Mouse (Mus musculus): ENCODE measurements around the gene Dctn2. TPM values are rescaled to one million over a fixed set of nuclear protein-coding genes. Genes with fewer than 3 reads are reported as not detected.
A peak's percentile ranks its signal among the peaks of the same experiment; 100 is the strongest.
"Not testable (repeated sequence)": the region's sequence is repeated elsewhere in the genome, so short reads cannot be mapped to it uniquely, and the experiment has no call there.

Dctn2 gene
- polyA plus RNA-seq, 1 experiment from 2014 or later, result 135 TPM

DNA sequence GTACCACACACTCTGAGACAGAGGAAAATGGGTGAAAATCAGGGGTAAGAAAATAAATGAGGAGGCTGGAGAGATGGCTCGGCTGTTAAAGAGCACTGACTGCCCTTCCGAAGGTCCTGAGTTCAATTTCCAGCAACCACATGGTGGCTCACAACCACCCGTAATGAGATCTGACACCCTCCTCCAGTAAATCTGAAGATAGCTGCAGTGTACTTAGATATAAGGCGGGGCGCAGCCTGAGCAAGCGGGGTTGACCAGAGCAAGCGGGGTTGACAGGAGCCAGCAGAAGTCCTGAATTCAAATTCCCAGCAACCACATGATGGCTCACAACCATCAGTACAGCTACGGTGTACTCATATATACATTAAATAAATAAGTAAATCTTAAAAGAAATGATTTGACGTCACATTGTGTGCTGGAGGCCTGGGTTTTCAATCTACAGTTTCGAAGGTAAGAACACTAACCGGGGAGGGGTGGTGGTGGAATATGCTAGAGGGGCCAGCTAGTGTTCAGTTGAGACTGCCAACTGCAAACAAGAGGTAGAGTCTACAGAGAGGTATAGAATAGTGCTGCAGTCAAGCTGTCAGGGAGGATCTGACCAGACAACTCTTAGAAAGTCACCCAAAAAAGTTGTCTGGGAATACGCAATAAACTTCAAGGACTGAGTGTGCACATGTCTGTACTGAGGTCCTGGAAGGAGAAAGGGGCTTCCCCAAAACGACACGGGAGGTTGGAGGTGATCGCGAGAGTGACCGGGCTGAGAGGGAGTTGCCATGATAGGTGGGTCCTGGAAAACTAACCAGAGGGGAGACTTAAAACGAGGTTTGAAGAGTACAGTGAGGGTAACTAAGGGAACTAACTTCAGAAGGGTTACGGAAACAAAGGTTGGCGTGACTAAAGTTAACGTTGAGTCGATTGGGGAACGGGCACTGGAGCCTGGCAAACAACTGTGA lies 44.6 kb downstream of the Dctn2 start:
- Histone ChIP-seq H3K27ac (ENCODE audit: low read depth, low read length) (peak overlapping the region; percentile 62), H3K9me3 (replicated peaks; ENCODE audit: control insufficient read depth, low read length) (no peaks in the 10 kb centered on the region), H3K4me3 (ENCODE audit: low read depth, low read length) (peak overlapping the region; percentile 94), H3K4me1 (ENCODE audit: control insufficient read depth, insufficient read depth, low read length) (peaks cover 6% of the 10 kb centered on the region), H3K4me2 (peak overlapping the region; percentile 79), H3K27me3 (ENCODE audit: control insufficient read depth, insufficient read depth, low read length) (no peaks in the 10 kb centered on the region), H3K9ac (ENCODE audit: low read depth, low read length) (peak overlapping the region; percentile 87), H3K36me3 (ENCODE audit: control insufficient read depth, insufficient read depth, low read length) (peaks cover 20% of the 10 kb centered on the region)
- WGBS (ENCODE audit: insufficient replicate concordance), result 29% methylated on average over 23 of the region's 23 CpGs
- 0 out of 2 replicates have a peak, but pooled peaks have one; percentile 40 for ATAC-seq (replicated peaks; ENCODE audit: insufficient number of reproducible peaks, low FRiP score, low TSS enrichment)

DNA sequence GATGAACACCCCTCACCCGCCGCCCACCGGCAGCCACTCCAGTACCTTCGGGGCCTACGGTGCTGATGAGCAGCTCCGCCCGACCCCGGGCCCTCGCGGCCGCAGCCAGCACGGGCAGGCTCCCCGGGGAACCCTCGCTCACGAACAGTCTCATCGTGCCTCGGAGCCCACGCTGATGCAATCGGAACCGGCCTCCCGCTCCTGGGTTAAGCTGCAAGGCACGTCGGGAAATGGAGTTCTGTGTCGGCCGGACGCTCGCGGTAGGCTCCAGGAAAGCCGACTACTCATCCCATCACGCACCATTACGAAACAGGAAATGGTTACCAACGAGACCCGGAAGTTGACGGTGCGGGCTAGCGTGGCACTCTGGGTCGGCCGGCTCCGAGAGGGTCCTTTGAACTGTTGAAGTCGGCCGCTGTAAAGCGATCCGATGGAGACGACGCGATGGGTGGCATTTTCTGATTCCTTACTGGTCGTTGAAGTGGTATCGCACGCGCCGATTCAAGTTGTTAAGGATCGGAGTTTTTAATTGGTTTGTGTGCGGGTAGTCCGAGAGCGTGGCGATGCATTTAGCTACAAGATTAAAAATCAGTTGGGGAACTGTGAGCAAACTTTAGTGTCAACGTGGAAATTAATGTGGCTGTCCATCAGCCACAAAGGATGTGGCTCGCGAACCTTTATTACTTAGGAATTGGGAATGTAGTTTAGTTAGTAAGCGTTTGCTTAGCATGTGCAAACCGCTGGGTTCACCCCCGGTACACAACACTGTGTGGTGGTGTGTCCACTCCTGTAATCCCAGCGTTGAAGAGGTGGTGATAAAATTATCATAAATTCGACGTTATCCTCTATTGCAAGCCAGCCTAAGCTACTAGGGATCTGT lies 45.5 kb downstream of the Dctn2 start, which contains the start of gene Mars:
Mars (minus strand) TSS at position 311 of the 880 bp plus-strand sequence.
- Histone ChIP-seq H3K27me3 (ENCODE audit: control insufficient read depth, insufficient read depth, low read length) (no peaks in the 10 kb centered on the region), H3K4me1 (ENCODE audit: control insufficient read depth, insufficient read depth, low read length) (peaks cover 6% of the 10 kb centered on the region), H3K27ac (ENCODE audit: low read depth, low read length) (peak within 1 kb of the TSS; percentile 62), H3K4me3 (ENCODE audit: low read depth, low read length) (peak within 1 kb of the TSS; percentile 94), H3K4me2 (peak within 1 kb of the TSS; percentile 79), H3K9ac (ENCODE audit: low read depth, low read length) (peak within 1 kb of the TSS; percentile 87), H3K36me3 (ENCODE audit: control insufficient read depth, insufficient read depth, low read length) (peaks cover 15% of the 10 kb centered on the region), H3K9me3 (replicated peaks; ENCODE audit: control insufficient read depth, low read length) (no peaks in the 10 kb centered on the region)
- WGBS (ENCODE audit: insufficient replicate concordance), result under 1% methylated on average over 65 of the region's 65 CpGs
- ATAC-seq (replicated peaks; ENCODE audit: insufficient number of reproducible peaks, low FRiP score, low TSS enrichment), result peak; percentile 92

DNA sequence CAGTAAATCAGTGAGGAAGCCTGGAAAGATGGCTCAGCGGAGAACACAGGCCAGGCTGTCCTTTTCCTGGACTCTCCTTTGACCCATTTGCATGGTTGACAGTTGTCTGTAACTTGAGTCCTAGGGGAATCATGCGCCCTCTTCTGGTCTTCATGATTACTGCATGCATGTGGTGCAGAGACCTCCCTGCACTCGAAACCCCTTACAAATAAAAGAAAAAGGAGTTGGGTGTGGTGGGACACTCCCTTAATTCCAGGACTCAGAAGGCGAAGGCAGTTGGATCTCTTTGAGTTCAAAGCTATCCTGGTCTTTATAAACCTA lies 46.1 kb downstream of the Dctn2 start:
- H3K4me3 ChIP-seq (ENCODE audit: low read depth, low read length), result peak overlapping the region; percentile 94
- no peaks in the 10 kb centered on the region for H3K9me3 ChIP-seq (replicated peaks; ENCODE audit: control insufficient read depth, low read length)
- H3K4me1 ChIP-seq (ENCODE audit: control insufficient read depth, insufficient read depth, low read length), result peaks cover 6% of the 10 kb centered on the region
- H3K27ac ChIP-seq (ENCODE audit: low read depth, low read length), result peak overlapping the region; percentile 43; the same call in 1 of the 2 replicates
- H3K4me2 ChIP-seq, result peak overlapping the region; percentile 79
- peaks cover 15% of the 10 kb centered on the region for H3K36me3 ChIP-seq (ENCODE audit: control insufficient read depth, insufficient read depth, low read length)
- H3K9ac ChIP-seq (ENCODE audit: low read depth, low read length), result peak overlapping the region; percentile 69; the same call in 1 of the 2 replicates
- no peaks in the 10 kb centered on the region for H3K27me3 ChIP-seq (ENCODE audit: control insufficient read depth, insufficient read depth, low read length)
- peak; percentile 24; the same call in 1 of the 2 replicates for ATAC-seq (replicated peaks; ENCODE audit: insufficient number of reproducible peaks, low FRiP score, low TSS enrichment)
- under 1% methylated on average over 4 of the region's 4 CpGs for WGBS (ENCODE audit: insufficient replicate concordance)

DNA sequence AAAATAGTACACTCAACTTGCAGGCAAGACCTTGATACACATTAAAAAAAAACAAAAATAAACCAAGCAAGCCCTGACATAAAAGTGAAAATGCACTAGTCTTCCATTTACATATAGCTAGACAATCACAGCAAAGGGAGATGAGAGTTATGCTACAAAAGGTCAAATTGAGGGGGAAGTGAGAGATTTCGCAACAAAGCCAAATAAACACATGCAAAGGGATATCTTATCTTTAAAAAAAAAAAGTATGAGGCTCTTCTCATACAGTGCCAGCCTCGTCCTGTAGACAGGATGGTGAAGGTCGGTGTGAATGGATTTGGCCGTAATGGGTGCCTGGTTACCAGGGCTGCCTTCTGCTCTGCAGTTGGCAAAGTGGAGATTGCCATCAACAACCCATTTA lies 46.7 kb downstream of the Dctn2 start:
- H3K9me3 ChIP-seq (replicated peaks; ENCODE audit: control insufficient read depth, low read length), result no peaks in the 10 kb centered on the region
- H3K9ac ChIP-seq (ENCODE audit: low read depth, low read length), result no peak overlapping the region
- peaks cover 9% of the 10 kb centered on the region for H3K36me3 ChIP-seq (ENCODE audit: control insufficient read depth, insufficient read depth, low read length)
- peaks cover 6% of the 10 kb centered on the region for H3K4me1 ChIP-seq (ENCODE audit: control insufficient read depth, insufficient read depth, low read length)
- H3K27ac ChIP-seq (ENCODE audit: low read depth, low read length), result no peak overlapping the region
- no peak for ATAC-seq (replicated peaks; ENCODE audit: insufficient number of reproducible peaks, low FRiP score, low TSS enrichment)
- no peak overlapping the region for H3K4me2 ChIP-seq
- no peaks in the 10 kb centered on the region for H3K27me3 ChIP-seq (ENCODE audit: control insufficient read depth, insufficient read depth, low read length)
- no peak overlapping the region for H3K4me3 ChIP-seq (ENCODE audit: low read depth, low read length)
- 55% methylated on average over 4 of the region's 4 CpGs for WGBS (ENCODE audit: insufficient replicate concordance)

DNA sequence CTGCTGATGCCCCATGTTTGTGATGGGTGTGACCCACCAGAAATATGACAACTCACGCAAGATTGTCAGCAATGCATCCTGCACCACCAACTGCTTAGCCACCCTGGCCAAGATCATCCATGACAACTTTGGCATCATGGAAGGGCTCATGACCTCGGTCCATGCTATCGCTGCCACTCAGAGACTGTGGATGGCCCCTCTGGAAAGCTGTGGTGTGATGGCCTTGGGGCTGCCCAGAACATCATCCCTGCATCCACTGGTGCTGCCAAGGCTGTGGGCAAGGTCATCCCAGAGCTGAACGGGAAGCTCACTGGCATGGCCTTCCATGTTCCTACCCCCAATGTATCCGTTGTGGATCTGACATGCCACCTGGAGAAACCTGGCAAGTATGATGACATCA lies 47.3 kb downstream of the Dctn2 start:
- not testable (repeated sequence) for H3K36me3 ChIP-seq (ENCODE audit: control insufficient read depth, insufficient read depth, low read length); ATAC-seq (replicated peaks; ENCODE audit: insufficient number of reproducible peaks, low FRiP score, low TSS enrichment); H3K27ac ChIP-seq (ENCODE audit: low read depth, low read length); H3K9ac ChIP-seq (ENCODE audit: low read depth, low read length); H3K4me1 ChIP-seq (ENCODE audit: control insufficient read depth, insufficient read depth, low read length); H3K4me2 ChIP-seq; H3K9me3 ChIP-seq (replicated peaks; ENCODE audit: control insufficient read depth, low read length); H3K4me3 ChIP-seq (ENCODE audit: low read depth, low read length); H3K27me3 ChIP-seq (ENCODE audit: control insufficient read depth, insufficient read depth, low read length)
- 93% methylated on average over 5 of the region's 5 CpGs for WGBS (ENCODE audit: insufficient replicate concordance)

DNA sequence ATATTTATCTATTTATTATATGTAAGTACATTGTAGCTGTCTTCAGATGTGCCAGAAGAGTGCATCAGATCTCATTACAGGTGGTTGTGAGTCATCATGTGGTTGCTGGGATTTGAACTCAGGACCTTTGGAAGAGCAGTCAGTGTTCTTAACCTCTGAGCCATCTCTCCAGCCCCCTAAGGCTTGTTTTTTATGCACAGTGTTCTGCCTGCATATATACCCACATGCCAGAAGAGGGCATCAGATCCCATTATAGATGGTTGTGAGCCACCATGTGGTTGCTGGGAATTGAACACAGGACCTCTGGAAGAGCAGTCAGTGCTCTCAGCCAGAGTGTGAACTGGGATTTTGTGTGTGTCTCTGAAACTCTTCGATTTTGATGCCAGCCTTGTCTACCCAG lies 48.8 kb downstream of the Dctn2 start:
- not testable (repeated sequence) for H3K9me3 ChIP-seq (replicated peaks; ENCODE audit: control insufficient read depth, low read length); H3K4me3 ChIP-seq (ENCODE audit: low read depth, low read length); H3K9ac ChIP-seq (ENCODE audit: low read depth, low read length); H3K4me1 ChIP-seq (ENCODE audit: control insufficient read depth, insufficient read depth, low read length); H3K27ac ChIP-seq (ENCODE audit: low read depth, low read length); ATAC-seq (replicated peaks; ENCODE audit: insufficient number of reproducible peaks, low FRiP score, low TSS enrichment); H3K4me2 ChIP-seq; H3K27me3 ChIP-seq (ENCODE audit: control insufficient read depth, insufficient read depth, low read length); H3K36me3 ChIP-seq (ENCODE audit: control insufficient read depth, insufficient read depth, low read length)
- 75% methylated on average over 1 of the region's 1 CpGs for WGBS (ENCODE audit: insufficient replicate concordance)

DNA sequence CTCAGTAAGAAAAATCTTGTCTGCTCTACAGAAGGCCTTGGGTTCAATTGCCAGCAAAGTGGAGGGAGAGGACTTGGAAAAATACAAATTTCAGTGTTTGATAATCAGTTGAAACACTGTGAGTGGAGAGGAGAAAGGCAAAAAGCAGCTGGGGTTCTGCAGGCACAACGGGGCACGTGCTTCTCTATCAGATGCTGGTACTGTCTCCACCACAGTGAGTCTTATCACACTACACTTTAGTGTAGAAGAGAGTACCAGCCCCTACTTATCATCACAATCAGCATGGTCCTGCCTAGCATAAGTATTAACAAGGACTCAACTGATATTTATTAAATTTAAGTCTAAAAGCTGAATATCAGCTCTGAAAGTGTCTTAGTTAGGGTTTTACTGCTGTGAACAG lies 51.1 kb downstream of the Dctn2 start:
- 63% methylated on average over 2 of the region's 2 CpGs for WGBS (ENCODE audit: insufficient replicate concordance)
- peaks cover 9% of the 10 kb centered on the region; the same call in 1 of the 2 replicates for H3K27me3 ChIP-seq (ENCODE audit: control insufficient read depth, insufficient read depth, low read length)
- H3K27ac ChIP-seq (ENCODE audit: low read depth, low read length), result no peak overlapping the region
- H3K9ac ChIP-seq (ENCODE audit: low read depth, low read length), result no peak overlapping the region
- no peak overlapping the region for H3K4me2 ChIP-seq
- no peaks in the 10 kb centered on the region for H3K9me3 ChIP-seq (replicated peaks; ENCODE audit: control insufficient read depth, low read length)
- H3K4me1 ChIP-seq (ENCODE audit: control insufficient read depth, insufficient read depth, low read length), result no peaks in the 10 kb centered on the region; the same call in 1 of the 2 replicates
- no peak overlapping the region for H3K4me3 ChIP-seq (ENCODE audit: low read depth, low read length)
- ATAC-seq (replicated peaks; ENCODE audit: insufficient number of reproducible peaks, low FRiP score, low TSS enrichment), result no peak
- no peaks in the 10 kb centered on the region for H3K36me3 ChIP-seq (ENCODE audit: control insufficient read depth, insufficient read depth, low read length)

DNA sequence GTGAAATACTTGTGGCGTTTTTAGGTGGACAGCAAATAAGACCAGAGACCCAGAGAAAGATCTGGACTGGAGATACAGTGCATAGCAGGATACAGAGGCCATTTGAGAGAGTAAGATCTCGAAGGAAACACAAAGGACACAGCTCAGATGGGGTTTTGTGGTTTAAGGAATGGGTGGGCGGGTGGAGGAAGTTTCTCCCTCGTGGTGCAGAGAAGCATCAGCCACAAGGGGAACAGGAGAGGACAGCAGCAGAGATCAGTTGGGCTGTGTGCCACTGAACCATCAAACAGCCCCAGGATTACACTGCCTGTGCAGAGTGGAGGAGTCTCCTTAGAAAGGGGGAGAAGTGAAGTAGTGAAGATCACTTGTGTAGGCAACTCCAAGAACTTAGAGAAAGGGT lies 51.8 kb downstream of the Dctn2 start:
- no peak overlapping the region for H3K4me2 ChIP-seq
- no peak overlapping the region for H3K4me3 ChIP-seq (ENCODE audit: low read depth, low read length)
- no peaks in the 10 kb centered on the region; the same call in 1 of the 2 replicates for H3K4me1 ChIP-seq (ENCODE audit: control insufficient read depth, insufficient read depth, low read length)
- H3K27ac ChIP-seq (ENCODE audit: low read depth, low read length), result no peak overlapping the region
- no peak overlapping the region for H3K9ac ChIP-seq (ENCODE audit: low read depth, low read length)
- ATAC-seq (replicated peaks; ENCODE audit: insufficient number of reproducible peaks, low FRiP score, low TSS enrichment), result no peak
- no peaks in the 10 kb centered on the region for H3K9me3 ChIP-seq (replicated peaks; ENCODE audit: control insufficient read depth, low read length)
- no peaks in the 10 kb centered on the region for H3K36me3 ChIP-seq (ENCODE audit: control insufficient read depth, insufficient read depth, low read length)
- WGBS (ENCODE audit: insufficient replicate concordance), result 48% methylated on average over 4 of the region's 4 CpGs
- peaks cover 14% of the 10 kb centered on the region; the same call in 1 of the 2 replicates for H3K27me3 ChIP-seq (ENCODE audit: control insufficient read depth, insufficient read depth, low read length)

Measured in heart, embryonic 11.5 days (tissue).